Mouse (Mus musculus) retina, postnatal 1 day (tissue): ENCODE measurements at regions not wholly inside any gene's neighbourhood (a gene's known extent, or its start where the extent isn't known, plus 50 kb on each side); places are given as distances from the start of the nearest gene placed in this dataset.

Source experiments
- DNase-seq: peaks from one replicate; pipeline ENCODE4 v3.0.0-alpha.2; 2012

DNA sequence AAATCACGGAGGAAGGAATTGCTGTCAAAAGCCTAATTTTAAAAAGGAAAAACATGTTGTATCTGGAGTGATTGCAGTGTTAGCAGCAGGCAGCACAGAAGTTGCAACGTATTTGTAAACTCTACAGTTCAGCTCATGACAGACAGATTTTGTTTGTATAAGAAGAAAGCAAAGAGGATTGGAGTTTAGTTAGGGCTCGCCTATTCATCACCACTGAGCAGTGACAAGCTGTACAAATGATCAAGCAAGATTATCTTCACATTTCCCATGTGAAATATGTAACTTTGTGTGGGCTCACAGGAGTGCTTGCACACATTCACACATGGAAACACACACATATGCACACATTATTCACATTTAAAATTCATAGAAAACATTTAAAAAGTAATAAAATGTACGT lies 57.5 kb upstream of the Cenpw start:
- no peak for DNase-seq
